Mouse (Mus musculus): ENCODE measurements around the gene Zbtb11.

DNA sequence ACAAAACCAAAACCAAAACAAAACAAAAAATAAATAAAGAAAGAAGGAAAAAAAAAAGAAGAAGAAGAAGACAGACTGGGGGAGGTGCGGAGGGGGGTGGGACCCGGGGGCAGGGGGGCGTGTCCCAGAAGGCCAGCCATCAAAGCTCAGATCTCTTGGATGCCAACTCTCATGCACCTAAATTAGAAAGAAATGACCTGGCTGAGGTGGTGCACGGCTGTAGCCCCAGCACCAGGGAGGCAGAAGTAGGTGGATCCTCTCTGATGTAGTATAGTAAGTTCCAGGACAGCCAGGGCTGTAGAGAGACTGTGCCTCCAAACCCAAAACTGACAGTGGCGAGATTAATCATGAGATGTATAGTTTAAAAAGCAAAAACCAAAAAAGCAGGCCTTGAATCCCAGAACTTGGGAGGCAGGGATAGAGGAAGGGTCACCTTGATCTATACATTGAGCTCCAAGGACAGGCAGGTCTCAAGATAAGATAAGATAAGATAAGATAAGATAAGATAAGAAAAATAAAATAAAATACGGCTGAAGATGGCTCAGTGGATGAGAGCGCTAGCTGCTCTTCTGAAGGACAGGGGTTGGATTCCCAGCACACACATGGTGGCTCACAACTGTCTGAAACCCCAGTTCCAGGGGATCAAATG, 21.9 kb upstream of the Zbtb11 start:
- no peak for TF ChIP-seq HCFC1 (IDR thresholded peaks at IDR 0.05; ENCODE audit: borderline replicate concordance, insufficient read depth, low read length)
- TF ChIP-seq CHD2 (IDR thresholded peaks at IDR 0.05; ENCODE audit: low read depth, low read length), result no peak
- no peak for TF ChIP-seq MAFK (IDR thresholded peaks at IDR 0.05; ENCODE audit: insufficient read depth, low read depth, low read length)
- TF ChIP-seq ZC3H11A (IDR thresholded peaks at IDR 0.05; ENCODE audit: borderline replicate concordance, low read depth, low read length), result no peak

All from ES-E14 (cell line).